Mouse (Mus musculus) embryonic facial prominence, embryonic 11.5 days (tissue): ENCODE measurements at regions not wholly inside any gene's neighbourhood (a gene's known extent, or its start where the extent isn't known, plus 50 kb on each side); places are given as distances from the start of the nearest gene placed in this dataset.
A peak's percentile ranks its signal among the peaks of the same experiment; 100 is the strongest.

Experiments
- ATAC-seq: fragments of 200-750 bp; cut with Nextera tagmentation; replicated peaks from 2 replicates; pipeline ENCODE4 v1.8.0; 2017; ENCODE audit warnings: low read depth; ENCODE audit not compliant: insufficient number of reproducible peaks, low FRiP score, low TSS enrichment
- DNase-seq: peaks from one replicate; pipeline ENCODE4 v3.0.0-alpha.2; 2015; ENCODE audit warnings: low spot score
- H3K27ac ChIP-seq: fragments of 300-500 bp; sonication (generic); replicated peaks from 2 replicates; pipeline ENCODE4 v1.5.1; 2014; ENCODE audit warnings: mild to moderate bottlenecking, low read depth, low read length, control low read depth
- H3K27me3 ChIP-seq: fragments of 300-500 bp; sonication (generic); 2 replicates; pipeline ENCODE4 v1.6.1; 2014; ENCODE audit warnings: mild to moderate bottlenecking, low read length, moderate library complexity, mixed read lengths; ENCODE audit not compliant: control insufficient read depth, insufficient read depth
- H3K36me3 ChIP-seq: fragments of 300-500 bp; sonication (generic); replicated peaks from 2 replicates; pipeline ENCODE4 v1.6.1; 2014; ENCODE audit warnings: low read depth, mild to moderate bottlenecking, low read length, moderate library complexity, mixed read lengths; ENCODE audit not compliant: control insufficient read depth, insufficient read depth
- H3K4me1 ChIP-seq: fragments of 300-500 bp; sonication (generic); 2 replicates; pipeline ENCODE4 v1.6.1; 2014; ENCODE audit warnings: low read length, mixed read lengths; ENCODE audit not compliant: control insufficient read depth, insufficient read depth
- H3K4me2 ChIP-seq: fragments of 300-500 bp; sonication (generic); 2 replicates; pipeline ENCODE4 v1.6.1; 2014; ENCODE audit warnings: low read depth, mild to moderate bottlenecking, control low read depth, low read length, moderate library complexity
- H3K4me3 ChIP-seq: fragments of 300-500 bp; sonication (generic); 2 replicates; pipeline ENCODE4 v1.5.1; 2014; ENCODE audit warnings: low read depth, low read length, control low read depth
- H3K9ac ChIP-seq: fragments of 300-500 bp; sonication (generic); replicated peaks from 2 replicates; pipeline ENCODE4 v1.6.1; 2014; ENCODE audit warnings: mild to moderate bottlenecking, control low read depth, low read length
- H3K9me3 ChIP-seq: fragments of 300-500 bp; sonication (generic); replicated peaks from 2 replicates; pipeline ENCODE4 v1.6.1; 2016; ENCODE audit warnings: mild to moderate bottlenecking, low read length, inconsistent platforms, mixed read lengths; ENCODE audit not compliant: control insufficient read depth
- WGBS: fragments of 180-500 bp; shearing (Covaris S2); extraction: QIAGEN DNeasy Blood & Tissue Kit; methylation state at CpG from one replicate; pipeline ENCODE4 v1.1.7; 2014; 5-methylcytosine and 5-hydroxymethylcytosine counted together

GRCm38 (mm10) chr1:185893421-185893820 lies 223.7 kb downstream of the Lyplal1 start:
- no peak overlapping the region for H3K27ac ChIP-seq
- WGBS: 72% methylated on average over 4 of the region's 4 CpGs
- H3K4me1 ChIP-seq: no peaks in the 10 kb centered on the region
- H3K36me3 ChIP-seq: no peaks in the 10 kb centered on the region
- no peaks in the 10 kb centered on the region for H3K27me3 ChIP-seq
- no peak overlapping the region for H3K9ac ChIP-seq
- ATAC-seq (no peak), DNase-seq (no peak)
- H3K4me2 ChIP-seq: no peak overlapping the region
- H3K9me3 ChIP-seq: no peaks in the 10 kb centered on the region
- H3K4me3 ChIP-seq: no peak overlapping the region

GRCm38 (mm10) chr1:185898475-185898874 lies 218.6 kb downstream of the Lyplal1 start:
- peak; percentile 82 for DNase-seq
- Histone ChIP-seq H3K4me3 (no peak overlapping the region), H3K27me3 (no peaks in the 10 kb centered on the region), H3K9me3 (no peaks in the 10 kb centered on the region), H3K9ac (no peak overlapping the region), H3K4me2 (no peak overlapping the region), H3K36me3 (no peaks in the 10 kb centered on the region), H3K27ac (no peak overlapping the region), H3K4me1 (no peaks in the 10 kb centered on the region)
- ATAC-seq: no peak
- WGBS: 37% methylated on average over 9 of the region's 9 CpGs

- no peak overlapping the region for H3K4me3 ChIP-seq
Observed at GRCm38 (mm10) chr1:185900316-185900715, 216.8 kb downstream of the Lyplal1 start.

GRCm38 (mm10) chr1:185902395-185902794 lies 214.7 kb downstream of the Lyplal1 start:
- Histone ChIP-seq H3K4me3 (no peak overlapping the region), H3K36me3 (no peaks in the 10 kb centered on the region), H3K4me1 (no peaks in the 10 kb centered on the region), H3K9ac (no peak overlapping the region), H3K4me2 (no peak overlapping the region), H3K9me3 (no peaks in the 10 kb centered on the region), H3K27me3 (no peaks in the 10 kb centered on the region), H3K27ac (no peak overlapping the region)
- DNase-seq (no peak), ATAC-seq (no peak)
- WGBS: 88% methylated on average over 3 of the region's 3 CpGs

More at GRCm38 (mm10) chr1:185900316-185900715, 216.8 kb downstream of the Lyplal1 start:
- ATAC-seq (no peak), DNase-seq (no peak)
- Histone ChIP-seq H3K36me3 (no peaks in the 10 kb centered on the region), H3K4me2 (no peak overlapping the region), H3K9me3 (no peaks in the 10 kb centered on the region), H3K4me1 (no peaks in the 10 kb centered on the region), H3K27me3 (no peaks in the 10 kb centered on the region), H3K9ac (no peak overlapping the region), H3K27ac (no peak overlapping the region)
- 82% methylated on average over 3 of the region's 3 CpGs for WGBS

- 77% methylated on average over 7 of the region's 7 CpGs for WGBS
- Histone ChIP-seq H3K36me3 (no peaks in the 10 kb centered on the region), H3K27me3 (no peaks in the 10 kb centered on the region), H3K4me2 (no peak overlapping the region), H3K4me3 (no peak overlapping the region), H3K27ac (no peak overlapping the region), H3K9ac (no peak overlapping the region), H3K4me1 (no peaks in the 10 kb centered on the region), H3K9me3 (no peaks in the 10 kb centered on the region)
- ATAC-seq (no peak), DNase-seq (no peak)
Observed at GRCm38 (mm10) chr1:185905666-185906065, 211.4 kb downstream of the Lyplal1 start.

GRCm38 (mm10) chr1:185915579-185915978 lies 201.5 kb downstream of the Lyplal1 start:
- Histone ChIP-seq H3K9ac (no peak overlapping the region), H3K9me3 (no peaks in the 10 kb centered on the region), H3K36me3 (no peaks in the 10 kb centered on the region), H3K4me2 (no peak overlapping the region), H3K27me3 (no peaks in the 10 kb centered on the region), H3K4me1 (no peaks in the 10 kb centered on the region), H3K4me3 (no peak overlapping the region), H3K27ac (no peak overlapping the region)
- no peak for DNase-seq
- ATAC-seq: no peak
- 64% methylated on average over 2 of the region's 2 CpGs for WGBS

GRCm38 (mm10) chr1:185918663-185919062 lies 198.4 kb downstream of the Lyplal1 start:
- 80% methylated on average over 1 of the region's 1 CpGs for WGBS
- no peak overlapping the region for H3K4me3 ChIP-seq
- no peak overlapping the region for H3K4me2 ChIP-seq
- no peaks in the 10 kb centered on the region for H3K27me3 ChIP-seq
- DNase-seq (no peak), ATAC-seq (no peak)
- H3K9me3 ChIP-seq: no peaks in the 10 kb centered on the region
- H3K9ac ChIP-seq: no peak overlapping the region
- H3K36me3 ChIP-seq: no peaks in the 10 kb centered on the region
- no peaks in the 10 kb centered on the region for H3K4me1 ChIP-seq
- no peak overlapping the region for H3K27ac ChIP-seq

GRCm38 (mm10) chr1:185923723-185924122 lies 193.4 kb downstream of the Lyplal1 start:
- Histone ChIP-seq H3K9me3 (no peaks in the 10 kb centered on the region), H3K27me3 (no peaks in the 10 kb centered on the region), H3K9ac (no peak overlapping the region), H3K4me3 (no peak overlapping the region), H3K27ac (no peak overlapping the region), H3K4me1 (no peaks in the 10 kb centered on the region), H3K36me3 (no peaks in the 10 kb centered on the region), H3K4me2 (no peak overlapping the region)
- 84% methylated on average over 2 of the region's 2 CpGs for WGBS
- ATAC-seq: no peak
- DNase-seq: no peak
